Mouse (Mus musculus) kidney, embryonic 16.5 days (tissue): ENCODE data around the gene Olfr393. TPM values are rescaled to one million over a fixed set of nuclear protein-coding genes. Genes with fewer than 3 reads are reported as not detected.

Experiments
- ATAC-seq: fragments of 200-750 bp; cut with Nextera tagmentation; 2 replicates; pipeline ENCODE4 v1.8.0; 2017; ENCODE audit warnings: moderate TSS enrichment; ENCODE audit not compliant: low FRiP score, low TSS enrichment
- H3K27ac ChIP-seq: fragments of 300-500 bp; sonication (generic); 2 replicates; pipeline ENCODE4 v1.5.1; 2014; ENCODE audit warnings: low read length
- H3K27me3 ChIP-seq: fragments of 300-500 bp; sonication (generic); 2 replicates; pipeline ENCODE4 v1.6.1; 2014; ENCODE audit warnings: low read length, control low read depth, mixed read lengths; ENCODE audit not compliant: insufficient read depth
- H3K36me3 ChIP-seq: fragments of 300-500 bp; sonication (generic); 2 replicates; pipeline ENCODE4 v1.6.1; 2014; ENCODE audit warnings: low read length, control low read depth, mixed read lengths; ENCODE audit not compliant: insufficient read depth
- H3K4me1 ChIP-seq: fragments of 300-500 bp; sonication (generic); 2 replicates; pipeline ENCODE4 v1.6.1; 2014; ENCODE audit warnings: low read length, control low read depth, mixed read lengths; ENCODE audit not compliant: insufficient read depth
- H3K4me2 ChIP-seq: fragments of 300-500 bp; sonication (generic); replicated peaks from 2 replicates; pipeline ENCODE4 v1.6.1; 2014; ENCODE audit warnings: low read depth, low read length
- H3K4me3 ChIP-seq: fragments of 300-500 bp; sonication (generic); 2 replicates; pipeline ENCODE4 v1.5.1; 2014; ENCODE audit warnings: mild to moderate bottlenecking, low read length
- H3K9ac ChIP-seq: fragments of 300-500 bp; sonication (generic); replicated peaks from 2 replicates; pipeline ENCODE4 v1.6.1; 2014; ENCODE audit warnings: low read length
- H3K9me3 ChIP-seq: fragments of 300-500 bp; sonication (generic); 2 replicates; pipeline ENCODE4 v1.6.1; 2016; ENCODE audit warnings: low read length, control low read depth
- WGBS: fragments of 180-500 bp; shearing (Covaris S2); extraction: QIAGEN DNeasy Blood & Tissue Kit; methylation state at CpG from one replicate; pipeline ENCODE4 v1.1.7; 2014; 5-methylcytosine and 5-hydroxymethylcytosine counted together
- polyA plus RNA-seq: library from polyadenylated mRNA; unstranded; fragments of >200 nt; fragmentation: Nextera tagmentation; extraction: Ambion mirVana; gene quantifications from 2 replicates; pipeline ENCODE4 v1.2.1, GENCODE M21; 2015

Gene Olfr393
- not detected in 2 replicates for polyA plus RNA-seq

- peaks cover 3% of the 10 kb centered on the region; the same call in 1 of the 2 replicates for H3K9me3 ChIP-seq
- no peaks in the 10 kb centered on the region for H3K27me3 ChIP-seq
- no peak within 1 kb of the TSS for H3K27ac ChIP-seq
- no peak within 1 kb of the TSS for H3K4me2 ChIP-seq
- no peaks in the 10 kb centered on the region for H3K36me3 ChIP-seq
- ATAC-seq = no peak
- H3K4me1 ChIP-seq = no peaks in the 10 kb centered on the region
- H3K4me3 ChIP-seq = no peak within 1 kb of the TSS
- no peak within 1 kb of the TSS for H3K9ac ChIP-seq
Observed at GRCm38 (mm10) chr11:73851354-73851753, at the start of gene Olfr393. Gene Olfr393 (minus strand): TSS chr11:73851454.

DNA sequence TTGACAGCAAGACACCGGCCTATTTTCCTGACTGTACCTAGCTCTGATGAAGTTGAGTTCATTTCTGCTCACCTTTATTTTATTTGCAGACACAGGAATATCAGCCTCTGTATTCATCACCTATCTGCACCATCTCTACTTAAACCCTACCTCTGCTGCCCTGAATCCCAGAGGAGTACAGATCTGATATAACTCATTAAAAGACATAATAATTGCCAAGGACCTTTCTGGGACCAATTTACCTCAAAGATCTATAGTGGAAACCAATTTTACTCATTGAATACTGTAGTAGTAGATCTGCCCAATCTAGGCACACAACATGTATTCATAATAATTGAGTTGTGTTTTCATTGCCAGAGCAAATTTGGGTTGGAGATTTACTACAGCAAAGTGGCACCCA lies 39.4 kb upstream of the Olfr393 start, which contains the start of gene Olfr394:
TSS of gene Olfr394 (minus strand) at position 101 of the 400 bp plus-strand sequence.
- Histone ChIP-seq H3K4me3 (no peak within 1 kb of the TSS), H3K27ac (no peak within 1 kb of the TSS), H3K9ac (no peak within 1 kb of the TSS), H3K27me3 (no peaks in the 10 kb centered on the region), H3K4me1 (no peaks in the 10 kb centered on the region), H3K36me3 (no peaks in the 10 kb centered on the region), H3K4me2 (no peak within 1 kb of the TSS), H3K9me3 (no peaks in the 10 kb centered on the region)
- ATAC-seq = no peak
- 93% methylated on average over 1 of the region's 1 CpGs for WGBS

DNA sequence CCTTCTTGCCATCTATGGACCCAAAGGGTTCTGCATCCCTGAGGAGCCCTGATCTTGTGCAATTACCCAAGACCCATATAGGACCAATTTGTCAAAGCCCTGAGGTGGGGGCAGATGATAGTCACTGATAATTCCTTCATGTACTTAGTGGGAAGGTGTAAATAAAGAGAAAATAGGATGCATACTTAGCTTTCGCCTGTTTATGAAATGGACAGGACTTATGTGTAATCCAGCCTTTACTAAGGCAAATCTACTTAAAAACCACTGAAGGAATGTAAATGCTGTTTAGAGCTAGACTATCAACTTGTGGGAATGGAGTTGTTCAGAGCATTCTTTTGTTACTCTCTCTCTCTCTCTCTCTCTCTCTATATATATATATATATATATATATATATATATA lies 34.3 kb downstream of the Olfr393 start, which contains the start of gene Olfr392:
TSS of gene Olfr392 (minus strand) at position 101 of the 400 bp plus-strand sequence.
- no peaks in the 10 kb centered on the region for H3K27me3 ChIP-seq
- H3K36me3 ChIP-seq = no peaks in the 10 kb centered on the region
- H3K4me3 ChIP-seq = no peak within 1 kb of the TSS
- no peaks in the 10 kb centered on the region for H3K9me3 ChIP-seq
- WGBS = 97% methylated on average over 1 of the region's 1 CpGs
- no peaks in the 10 kb centered on the region for H3K4me1 ChIP-seq
- no peak for ATAC-seq
- H3K9ac ChIP-seq = no peak within 1 kb of the TSS
- H3K4me2 ChIP-seq = no peak within 1 kb of the TSS
- H3K27ac ChIP-seq = no peak within 1 kb of the TSS

GRCm38 (mm10) chr11:73802952-73803351 lies 48.3 kb downstream of the Olfr393 start, which contains the start of gene Olfr391-ps:
Gene Olfr391-ps (minus strand): TSS chr11:73803052.
- 17% methylated on average over 1 of the region's 1 CpGs for WGBS
- H3K27me3 ChIP-seq = no peaks in the 10 kb centered on the region
- ATAC-seq = no peak

More at GRCm38 (mm10) chr11:73802952-73803351, 48.3 kb downstream of the Olfr393 start, which contains the start of gene Olfr391-ps:
- H3K4me1 ChIP-seq = no peaks in the 10 kb centered on the region
- no peak within 1 kb of the TSS for H3K9ac ChIP-seq
- H3K9me3 ChIP-seq = no peaks in the 10 kb centered on the region
- no peak within 1 kb of the TSS for H3K4me3 ChIP-seq
- H3K4me2 ChIP-seq = no peak within 1 kb of the TSS
- no peaks in the 10 kb centered on the region for H3K36me3 ChIP-seq
- H3K27ac ChIP-seq = no peak within 1 kb of the TSS

Other genes with a start within 250 kb of the Olfr393 start
- gene Zfp735, start 162.7 kb downstream of the Olfr393 start, polyA plus RNA-seq = not detected in 2 replicates
- gene Olfr389, start 70.7 kb downstream of the Olfr393 start, polyA plus RNA-seq = not detected in 2 replicates
- not detected in 2 replicates for gene Olfr390, start 68.5 kb downstream of the Olfr393 start, polyA plus RNA-seq
- gene Olfr391-ps, start 48.4 kb downstream of the Olfr393 start, polyA plus RNA-seq = not detected in 2 replicates
- gene Olfr392, start 34.4 kb downstream of the Olfr393 start, polyA plus RNA-seq = not detected in 2 replicates
- not detected in 2 replicates for gene Olfr394, start 39.3 kb upstream of the Olfr393 start, polyA plus RNA-seq
- gene Olfr395, start 57.8 kb upstream of the Olfr393 start, polyA plus RNA-seq = not detected in 2 replicates
- gene Olfr23, start 85.2 kb upstream of the Olfr393 start, polyA plus RNA-seq = not detected in 2 replicates
- gene Olfr397, start 109.4 kb upstream of the Olfr393 start, polyA plus RNA-seq = not detected in 2 replicates
- gene Olfr398, start 139.0 kb upstream of the Olfr393 start, polyA plus RNA-seq = not detected in 2 replicates
- gene Olfr139, start 205.1 kb upstream of the Olfr393 start, polyA plus RNA-seq = not detected in 2 replicates
- gene Olfr399, start 205.2 kb upstream of the Olfr393 start, polyA plus RNA-seq = not detected in 2 replicates
- gene Zfp616, start 218.5 kb upstream of the Olfr393 start, polyA plus RNA-seq = 0.19 TPM in 1 of 2 replicates, not detected in the other